In genomic region chr6:99519052-99519451, GRCm38 (mm10) we compare ENCODE assay signal across 10 mouse cellular contexts. TPM values are rescaled to one million over a fixed set of nuclear protein-coding genes. Genes with fewer than 3 reads are reported as not detected.
DNase-seq lines count a peak whose midpoint lies in the region; ATAC-seq and TF ChIP-seq lines count a peak whose summit lies in the region.
"Had no signal": no experiment of that assay in that cellular context is flagged by ENCODE, and none has a peak within 500 bp of the region (broad histone marks: within the 10 kb centered on the region; RNA-seq: fewer than 3 reads in every experiment).

No protein-coding gene starts in this region.

- DNase-seq in kidney, adult 18-20 months = no peak
- DNase-seq in hindbrain, embryonic 11.5 days (ENCODE audit: low spot score) = peak; percentile 27
- DNase-seq in natural killer cell, adult 2 months (ENCODE audit: low spot score in 2 of 2) = peak; percentile 25 to 38
- no peak for DNase-seq in c-Kit-positive CD71-positive TER-119-positive erythroid progenitor cells, embryonic 14.5 days (ENCODE audit: low spot score)
- no peak for DNase-seq in gastrocnemius, postnatal 25 days
- DNase-seq: cerebellum, adult 11 months had no signal

- no peak for TF ChIP-seq POLR2A in cortical plate, adult 2 months (IDR thresholded peaks at IDR 0.05; ENCODE audit: extremely low read depth, insufficient read depth, low read length)

- no peak overlapping the region for H3K27ac ChIP-seq in kidney, embryonic 16.5 days (ENCODE audit: low read length)
- peak overlapping the region; percentile 9; the same call in 1 of the 2 replicates for H3K27ac ChIP-seq in cortical plate, adult 2 months (ENCODE audit: insufficient read depth, low read length)
- H3K27ac ChIP-seq in hindbrain, embryonic 11.5 days (ENCODE audit: low read depth, low read length) = no peak overlapping the region

- peaks cover 23% of the 10 kb centered on the region for H3K4me1 ChIP-seq in kidney, embryonic 16.5 days (ENCODE audit: insufficient read depth, low read length)
- H3K4me1 ChIP-seq in cortical plate, adult 2 months (ENCODE audit: control insufficient read depth, insufficient read depth, low read length) = no peaks in the 10 kb centered on the region; the same call in 1 of the 2 replicates
- H3K4me1 ChIP-seq in hindbrain, embryonic 11.5 days (replicated peaks; ENCODE audit: control insufficient read depth, insufficient read depth, low read length) = 0 out of 2 replicates have a peak, but pooled peaks cover 3% of the 10 kb centered on the region

- TF ChIP-seq CTCF in cortical plate, adult 2 months (IDR thresholded peaks at IDR 0.05; ENCODE audit: extremely low read depth, insufficient read depth, low read length) = no peak

- ATAC-seq in kidney, embryonic 16.5 days (ENCODE audit: low FRiP score, low TSS enrichment) = no peak
- no peak for ATAC-seq in hindbrain, embryonic 11.5 days (ENCODE audit: low FRiP score)
- no peak for ATAC-seq in cerebellum, adult (ENCODE audit: insufficient number of reproducible peaks, low FRiP score, low TSS enrichment)
- ATAC-seq: inflammation-experienced regulatory T-cells, adult 6 months had no signal

- peak overlapping the region; percentile 55 for H3K4me3 ChIP-seq in kidney, embryonic 16.5 days (ENCODE audit: low read length)
- peak overlapping the region; percentile 22 for H3K4me3 ChIP-seq in cortical plate, adult 2 months (ENCODE audit: insufficient read depth, low read length)
- H3K4me3 ChIP-seq in hindbrain, embryonic 11.5 days (ENCODE audit: low read depth, low read length) = no peak overlapping the region

- no peaks in the 10 kb centered on the region for H3K9me3 ChIP-seq in kidney, embryonic 16.5 days (ENCODE audit: low read length)
- H3K9me3 ChIP-seq in hindbrain, embryonic 11.5 days (ENCODE audit: control insufficient read depth, low read length) = no peaks in the 10 kb centered on the region

- no peaks in the 10 kb centered on the region for H3K27me3 ChIP-seq in kidney, embryonic 16.5 days (ENCODE audit: insufficient read depth, low read length)
- no peaks in the 10 kb centered on the region for H3K27me3 ChIP-seq in hindbrain, embryonic 11.5 days (ENCODE audit: control insufficient read depth, insufficient read depth, low read length)

- H3K4me2 ChIP-seq in kidney, embryonic 16.5 days (replicated peaks; ENCODE audit: low read depth, low read length) = peak overlapping the region; percentile 72
- H3K4me2 ChIP-seq in hindbrain, embryonic 11.5 days (replicated peaks; ENCODE audit: low read depth, low read length) = no peak overlapping the region

- no peaks in the 10 kb centered on the region for H3K36me3 ChIP-seq in kidney, embryonic 16.5 days (ENCODE audit: insufficient read depth, low read length)
- H3K36me3 ChIP-seq in hindbrain, embryonic 11.5 days (ENCODE audit: control insufficient read depth, insufficient read depth, low read length) = no peaks in the 10 kb centered on the region

- H3K9ac ChIP-seq in kidney, embryonic 16.5 days (replicated peaks; ENCODE audit: low read length) = no peak overlapping the region
- H3K9ac ChIP-seq in hindbrain, embryonic 11.5 days (ENCODE audit: low read depth, low read length) = no peak overlapping the region

- 33% methylated on average over 4 of the region's 4 CpGs for WGBS in kidney, embryonic 16.5 days
- 13% methylated on average over 4 of the region's 4 CpGs for WGBS in hindbrain, embryonic 11.5 days

RNA-seq across cellular contexts. Expression of gene Foxp1, which starts 3.5 kb away (rescaled TPM):
- polyA plus RNA-seq in kidney, embryonic 16.5 days (2015; fragmentation: Nextera tagmentation; extraction: Ambion mirVana) = 36.4 and 37.2 TPM in 2 replicates
- polyA plus RNA-seq in cortical plate, adult 2 months (2012; rRNA removed) = 78.9 and 99.2 TPM in 2 replicates
- 81.5 and 91.9 TPM in 2 replicates for polyA plus RNA-seq in hindbrain, embryonic 11.5 days (2014; fragmentation: Nextera tagmentation; extraction: Ambion mirVana)
- 10 to 100 TPM; 16.9 to 17.8 TPM for total RNA-seq in gastrocnemius, postnatal 25 days (2021)

Comparison
In these comparisons a context has a peak if more than half of its experiments do, and no peak if none do; other contexts are left out.
1. DNase-seq: peak in hindbrain, embryonic 11.5 days (single experiment) and natural killer cell, adult 2 months (2 of 2); none in kidney, adult 18-20 months (single experiment), c-Kit-positive CD71-positive TER-119-positive erythroid progenitor cells, embryonic 14.5 days (single experiment) and gastrocnemius, postnatal 25 days (single experiment).